Mouse (Mus musculus): Measurements from ENCODE around the gene Aqp1.

DNA sequence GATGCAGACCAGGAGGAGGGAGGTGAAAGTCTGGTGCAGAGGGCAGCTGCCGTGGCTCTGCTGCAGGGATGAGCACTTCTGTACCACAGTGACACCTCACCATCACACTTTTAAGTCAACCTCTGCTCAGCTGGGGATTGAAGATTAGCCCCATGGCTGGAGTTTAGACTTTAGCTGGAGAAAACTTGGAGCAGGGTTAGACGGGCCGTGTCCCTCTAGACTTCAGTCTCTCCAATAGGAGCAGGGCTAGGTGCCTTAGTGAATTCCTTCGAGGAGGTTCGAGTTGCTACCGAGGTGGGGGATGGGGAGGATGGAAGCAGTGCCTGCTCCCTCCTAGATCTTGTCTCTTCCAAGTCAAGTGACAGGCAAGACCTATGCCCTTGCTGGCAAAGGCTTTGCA, 1.8 kb downstream of the Aqp1 start:
- no peak for TF ChIP-seq CTCF (IDR thresholded peaks at IDR 0.05; ENCODE audit: borderline replicate concordance, control insufficient read depth, extremely low read depth, insufficient read depth, low read length, poor library complexity)
- no peak for TF ChIP-seq POLR2A (IDR thresholded peaks at IDR 0.05; ENCODE audit: control insufficient read depth, extremely low read depth, insufficient read depth, low read length, poor library complexity)
